Mouse (Mus musculus) spleen, adult 12 weeks (tissue): Measurements from ENCODE around the gene Cap1.

Source experiments
- DNase-seq: peaks from one replicate; pipeline ENCODE4 v3.0.0; 2022; ENCODE audit warnings: low spot score

Gene Cap1

GRCm38 (mm10) chr4:122886579-122887254 lies 861 bp upstream of the Cap1 start:
- no peak for DNase-seq

- no peak for DNase-seq
These were observed 1.1 kb downstream of the Cap1 start for GRCm38 (mm10) chr4:122884481-122885340.

- no peak for DNase-seq
These were observed 1.8 kb downstream of the Cap1 start for GRCm38 (mm10) chr4:122884051-122884450.

- no peak for DNase-seq
These were observed 2.6 kb downstream of the Cap1 start for GRCm38 (mm10) chr4:122883294-122883693.

GRCm38 (mm10) chr4:122882544-122882943 lies 3.3 kb downstream of the Cap1 start:
- DNase-seq: no peak

GRCm38 (mm10) chr4:122878333-122879070 lies 7.4 kb downstream of the Cap1 start:
- DNase-seq: no peak

GRCm38 (mm10) chr4:122873512-122873911 lies 12.3 kb downstream of the Cap1 start:
- no peak for DNase-seq

GRCm38 (mm10) chr4:122873003-122873402 lies 12.9 kb downstream of the Cap1 start:
- no peak for DNase-seq

- no peak for DNase-seq
These were observed 13.9 kb downstream of the Cap1 start for GRCm38 (mm10) chr4:122871989-122872388.

- no peak for DNase-seq
These were observed 14.6 kb downstream of the Cap1 start for GRCm38 (mm10) chr4:122871269-122871668.

GRCm38 (mm10) chr4:122870741-122871140 lies 15.1 kb downstream of the Cap1 start:
- DNase-seq: no peak

- no peak for DNase-seq
These were observed 15.8 kb downstream of the Cap1 start for GRCm38 (mm10) chr4:122870027-122870426.

GRCm38 (mm10) chr4:122868041-122868440 lies 17.8 kb downstream of the Cap1 start:
- DNase-seq: no peak

GRCm38 (mm10) chr4:122861836-122862235 lies 24.0 kb downstream of the Cap1 start:
- DNase-seq: no peak

GRCm38 (mm10) chr4:122859096-122859674 lies 26.7 kb downstream of the Cap1 start:
- no peak for DNase-seq

- no peak for DNase-seq
These were observed 27.9 kb downstream of the Cap1 start for GRCm38 (mm10) chr4:122857909-122858308.

GRCm38 (mm10) chr4:122854770-122855169 lies 31.1 kb downstream of the Cap1 start:
- no peak for DNase-seq

- no peak for DNase-seq
These were observed 32.2 kb downstream of the Cap1 start for GRCm38 (mm10) chr4:122853691-122854090.

GRCm38 (mm10) chr4:122851535-122851934 lies 34.3 kb downstream of the Cap1 start:
- DNase-seq: no peak

- peak; percentile 8 for DNase-seq
These were observed 37.7 kb downstream of the Cap1 start for GRCm38 (mm10) chr4:122848150-122848621.

- DNase-seq: no peak
These were observed 47.4 kb downstream of the Cap1 start for GRCm38 (mm10) chr4:122838416-122838815.

GRCm38 (mm10) chr4:122837994-122838393 lies 47.9 kb downstream of the Cap1 start:
- DNase-seq: no peak
